Mouse (Mus musculus) limb, embryonic 11.5 days (tissue): ENCODE results near the gene Tecpr2. TPM values are rescaled to one million over a fixed set of nuclear protein-coding genes. Genes with fewer than 3 reads are reported as not detected.
A peak's percentile ranks its signal among the peaks of the same experiment; 100 is the strongest.

ENCODE experiments used
- ATAC-seq: fragments of 200-750 bp; cut with Nextera tagmentation; 2 replicates; pipeline ENCODE4 v1.8.0; 2017; ENCODE audit warnings: low read depth; ENCODE audit not compliant: insufficient number of reproducible peaks, low FRiP score, low TSS enrichment
- DNase-seq: peaks from one replicate; pipeline ENCODE4 v3.0.0-alpha.2; 2015; ENCODE audit warnings: low spot score
- H3K27ac ChIP-seq: fragments of 300-500 bp; sonication (generic); replicated peaks from 2 replicates; pipeline ENCODE4 v1.5.1; 2014; ENCODE audit warnings: low read depth, mild to moderate bottlenecking, low read length
- H3K27me3 ChIP-seq: fragments of 300-500 bp; sonication (generic); 2 replicates; pipeline ENCODE4 v1.6.1; 2014; ENCODE audit warnings: mild to moderate bottlenecking, low read length, mixed read lengths; ENCODE audit not compliant: control insufficient read depth, insufficient read depth
- H3K36me3 ChIP-seq: fragments of 300-500 bp; sonication (generic); 2 replicates; pipeline ENCODE4 v1.6.1; 2014; ENCODE audit warnings: mild to moderate bottlenecking, low read length, moderate library complexity, mixed read lengths; ENCODE audit not compliant: control insufficient read depth, insufficient read depth
- H3K4me1 ChIP-seq: fragments of 300-500 bp; sonication (generic); 2 replicates; pipeline ENCODE4 v1.6.1; 2014; ENCODE audit warnings: low read length, mixed read lengths; ENCODE audit not compliant: control insufficient read depth, insufficient read depth
- H3K4me2 ChIP-seq: fragments of 300-500 bp; sonication (generic); 2 replicates; pipeline ENCODE4 v1.6.1; 2014; ENCODE audit warnings: low read depth, mild to moderate bottlenecking, moderate library complexity; ENCODE audit not compliant: severe bottlenecking
- H3K4me3 ChIP-seq: fragments of 300-500 bp; sonication (generic); 2 replicates; pipeline ENCODE4 v1.5.1; 2014; ENCODE audit warnings: low read depth, low read length
- H3K9ac ChIP-seq: fragments of 300-500 bp; sonication (generic); 2 replicates; pipeline ENCODE4 v1.6.1; 2014; ENCODE audit warnings: mild to moderate bottlenecking, low read length
- H3K9me3 ChIP-seq: fragments of 300-500 bp; sonication (generic); 2 replicates; pipeline ENCODE4 v1.6.1; 2016; ENCODE audit warnings: low read length; ENCODE audit not compliant: control insufficient read depth
- WGBS: fragments of 180-500 bp; shearing (Covaris S2); extraction: QIAGEN DNeasy Blood & Tissue Kit; methylation state at CpG from one replicate; pipeline ENCODE4 v1.1.7; 2014; 5-methylcytosine and 5-hydroxymethylcytosine counted together
- polyA plus RNA-seq: library from polyadenylated mRNA; unstranded; fragments of >200 nt; fragmentation: Nextera tagmentation; extraction: Ambion mirVana; gene quantifications from 2 replicates; pipeline ENCODE4 v1.2.1, GENCODE M21; 2014

Tecpr2 gene
- polyA plus RNA-seq, 1 experiment from 2014 or later: 4.2 TPM

DNA sequence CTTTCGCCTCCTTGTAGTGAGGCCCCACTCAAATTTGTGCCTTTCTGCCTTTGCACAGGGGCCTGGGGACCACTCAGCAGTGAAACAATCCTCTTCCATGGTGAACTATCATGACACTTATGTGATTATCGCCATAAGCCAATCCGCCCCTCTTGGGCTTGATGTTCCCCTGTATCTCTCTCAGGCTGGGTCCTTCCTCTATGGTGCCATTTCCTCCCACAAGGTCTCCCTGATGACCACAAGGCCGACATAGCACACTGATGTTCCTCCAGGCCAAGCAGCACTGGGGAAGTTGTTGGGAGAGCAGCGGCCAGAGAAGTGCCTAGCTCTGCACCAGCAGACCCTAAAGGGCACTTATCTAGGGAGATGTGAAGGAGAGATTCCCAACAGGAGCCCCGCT, 85.7 kb downstream of the Tecpr2 start:
- no peak overlapping the region for H3K9ac ChIP-seq
- H3K4me3 ChIP-seq: no peak overlapping the region
- H3K36me3 ChIP-seq: peaks cover 21% of the 10 kb centered on the region
- no peaks in the 10 kb centered on the region for H3K27me3 ChIP-seq
- H3K4me2 ChIP-seq: no peak overlapping the region
- ATAC-seq (no peak), DNase-seq (no peak)
- H3K4me1 ChIP-seq: 0 out of 2 replicates have a peak, but pooled peaks cover 2% of the 10 kb centered on the region
- no peaks in the 10 kb centered on the region for H3K9me3 ChIP-seq
- no peak overlapping the region for H3K27ac ChIP-seq
- 84% methylated on average over 6 of the region's 6 CpGs for WGBS

DNA sequence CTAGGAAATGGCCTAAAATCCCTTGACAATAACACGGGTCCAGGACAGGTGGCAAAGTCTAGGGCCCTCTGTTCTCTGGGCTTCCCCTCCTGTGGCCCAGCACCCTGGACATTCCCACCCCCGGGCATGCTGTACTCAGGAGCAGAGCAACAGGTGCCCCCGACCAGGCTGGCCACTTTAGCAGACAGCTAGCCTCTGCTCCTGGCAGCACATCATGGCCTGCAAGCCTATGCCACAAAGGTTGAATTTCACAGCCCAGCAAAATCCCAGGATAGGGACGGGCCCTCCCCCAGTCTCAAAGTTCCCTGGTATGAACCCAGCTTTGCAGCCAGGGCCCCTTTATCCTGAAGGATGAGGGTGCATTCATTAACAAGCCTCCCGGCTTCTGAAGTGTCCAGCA, 86.3 kb downstream of the Tecpr2 start:
- Histone ChIP-seq H3K4me1 (0 out of 2 replicates have a peak, but pooled peaks cover 2% of the 10 kb centered on the region), H3K9me3 (no peaks in the 10 kb centered on the region), H3K27ac (no peak overlapping the region), H3K36me3 (peaks cover 21% of the 10 kb centered on the region), H3K4me2 (no peak overlapping the region), H3K9ac (no peak overlapping the region), H3K27me3 (no peaks in the 10 kb centered on the region), H3K4me3 (no peak overlapping the region)
- 90% methylated on average over 5 of the region's 5 CpGs for WGBS
- ATAC-seq (no peak), DNase-seq (no peak)

DNA sequence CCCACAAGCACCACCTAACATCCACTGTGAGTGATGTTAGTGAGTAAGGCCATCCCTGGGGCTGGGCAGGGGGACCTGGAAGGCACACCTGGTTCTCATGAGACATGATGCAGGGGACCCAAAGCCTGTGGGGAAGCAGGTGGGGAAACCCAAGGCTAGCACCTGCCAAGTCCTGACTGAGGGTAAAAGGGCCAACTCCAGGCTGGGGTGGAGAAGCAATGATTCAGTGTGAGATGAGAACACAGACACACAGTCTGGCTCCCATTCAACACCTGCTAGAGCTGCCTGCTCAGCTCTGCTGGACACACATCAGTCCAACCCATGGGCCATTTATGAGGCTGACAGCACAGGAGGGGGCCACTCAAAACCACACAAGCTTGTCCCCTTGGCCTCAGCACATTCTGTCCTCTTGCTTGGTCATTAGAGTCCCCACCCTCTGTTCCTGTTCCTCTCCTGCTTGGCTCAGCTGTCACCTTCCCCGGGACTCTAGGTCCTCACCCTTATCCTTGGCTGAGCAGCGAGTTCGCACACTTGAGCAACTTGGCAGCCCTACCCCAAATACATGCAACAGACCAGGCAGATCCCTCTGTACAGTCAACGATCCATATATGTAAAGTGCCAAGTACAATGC, 86.9 kb downstream of the Tecpr2 start:
- no peaks in the 10 kb centered on the region for H3K9me3 ChIP-seq
- H3K4me1 ChIP-seq: 0 out of 2 replicates have a peak, but pooled peaks cover 2% of the 10 kb centered on the region
- H3K27ac ChIP-seq: no peak overlapping the region
- no peaks in the 10 kb centered on the region for H3K27me3 ChIP-seq
- H3K9ac ChIP-seq: no peak overlapping the region
- H3K4me2 ChIP-seq: no peak overlapping the region
- H3K4me3 ChIP-seq: no peak overlapping the region
- no peak for DNase-seq
- WGBS: 91% methylated on average over 4 of the region's 4 CpGs
- no peak for ATAC-seq
- H3K36me3 ChIP-seq: peaks cover 21% of the 10 kb centered on the region

DNA sequence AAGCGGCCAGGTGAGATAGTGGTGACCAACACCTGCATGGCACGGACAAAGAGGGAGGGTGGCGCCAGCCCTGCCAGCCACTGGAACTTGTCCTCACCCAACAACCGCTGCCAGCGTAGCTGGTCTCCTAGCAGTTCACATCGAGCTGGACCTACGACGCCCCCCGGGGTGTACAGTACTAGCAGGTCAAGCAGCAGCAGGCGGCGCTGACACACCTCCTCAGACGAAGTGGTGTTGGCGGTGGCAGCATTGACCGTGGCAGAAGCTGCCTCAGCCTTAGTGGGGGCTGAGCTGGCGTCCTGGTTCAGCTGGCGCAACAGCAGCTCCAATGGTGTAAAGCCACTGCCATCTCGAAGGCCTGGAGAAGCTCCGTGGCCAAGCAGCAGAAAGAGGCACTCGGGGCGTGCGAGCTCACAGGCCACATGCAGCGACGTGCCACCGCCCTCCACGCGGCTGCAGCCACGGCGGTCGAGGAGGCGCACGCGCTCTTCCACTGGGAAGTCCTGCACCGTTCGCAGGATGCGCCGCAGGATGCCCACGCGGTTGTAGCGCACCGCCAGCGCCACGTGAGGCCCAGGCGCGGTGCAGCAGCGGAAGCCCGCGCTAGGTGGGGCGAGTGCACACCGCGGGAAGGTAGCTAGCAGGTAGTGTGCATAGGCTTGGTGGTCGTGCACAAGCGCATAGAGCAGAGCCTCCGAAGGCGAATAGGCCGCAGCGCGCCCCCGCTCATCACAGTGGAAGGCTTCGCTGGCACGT, 87.7 kb downstream of the Tecpr2 start:
- Histone ChIP-seq H3K4me2 (no peak overlapping the region), H3K27ac (no peak overlapping the region)
- no peak for ATAC-seq

DNA sequence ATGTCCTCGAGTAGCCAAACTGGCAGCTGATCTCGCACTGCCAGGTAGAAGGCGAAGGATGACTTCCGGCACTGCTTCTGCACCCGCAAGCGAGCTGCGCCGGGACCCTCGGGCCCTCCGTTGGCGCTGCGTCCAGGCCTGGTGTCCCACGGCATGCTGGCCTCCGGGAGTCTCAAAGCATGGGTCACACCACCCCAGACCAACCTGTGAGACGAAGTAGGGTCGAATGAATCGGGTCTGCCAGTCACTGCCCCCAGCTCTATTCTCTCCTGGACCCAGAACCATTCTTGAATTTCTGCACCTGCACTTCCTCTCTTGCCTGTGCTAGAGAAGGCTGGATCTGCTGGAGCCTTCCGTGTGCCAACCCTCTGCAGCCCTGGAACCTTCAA, 88.3 kb downstream of the Tecpr2 start:
- Histone ChIP-seq H3K27ac (no peak overlapping the region), H3K27me3 (no peaks in the 10 kb centered on the region), H3K4me3 (no peak overlapping the region), H3K4me1 (0 out of 2 replicates have a peak, but pooled peaks cover 2% of the 10 kb centered on the region), H3K4me2 (peak overlapping the region; percentile 95; the same call in 1 of the 2 replicates), H3K9me3 (no peaks in the 10 kb centered on the region), H3K9ac (no peak overlapping the region), H3K36me3 (peaks cover 21% of the 10 kb centered on the region)
- DNase-seq (no peak), ATAC-seq (no peak)
- 86% methylated on average over 18 of the region's 18 CpGs for WGBS

More for the DNA sequence above, 87.7 kb downstream of the Tecpr2 start:
- H3K9me3 ChIP-seq: no peaks in the 10 kb centered on the region
- 0 out of 2 replicates have a peak, but pooled peaks cover 2% of the 10 kb centered on the region for H3K4me1 ChIP-seq
- no peak overlapping the region for H3K4me3 ChIP-seq
- 88% methylated on average over 60 of the region's 60 CpGs for WGBS
- H3K36me3 ChIP-seq: peaks cover 21% of the 10 kb centered on the region
- H3K27me3 ChIP-seq: no peaks in the 10 kb centered on the region
- DNase-seq: no peak
- no peak overlapping the region for H3K9ac ChIP-seq

DNA sequence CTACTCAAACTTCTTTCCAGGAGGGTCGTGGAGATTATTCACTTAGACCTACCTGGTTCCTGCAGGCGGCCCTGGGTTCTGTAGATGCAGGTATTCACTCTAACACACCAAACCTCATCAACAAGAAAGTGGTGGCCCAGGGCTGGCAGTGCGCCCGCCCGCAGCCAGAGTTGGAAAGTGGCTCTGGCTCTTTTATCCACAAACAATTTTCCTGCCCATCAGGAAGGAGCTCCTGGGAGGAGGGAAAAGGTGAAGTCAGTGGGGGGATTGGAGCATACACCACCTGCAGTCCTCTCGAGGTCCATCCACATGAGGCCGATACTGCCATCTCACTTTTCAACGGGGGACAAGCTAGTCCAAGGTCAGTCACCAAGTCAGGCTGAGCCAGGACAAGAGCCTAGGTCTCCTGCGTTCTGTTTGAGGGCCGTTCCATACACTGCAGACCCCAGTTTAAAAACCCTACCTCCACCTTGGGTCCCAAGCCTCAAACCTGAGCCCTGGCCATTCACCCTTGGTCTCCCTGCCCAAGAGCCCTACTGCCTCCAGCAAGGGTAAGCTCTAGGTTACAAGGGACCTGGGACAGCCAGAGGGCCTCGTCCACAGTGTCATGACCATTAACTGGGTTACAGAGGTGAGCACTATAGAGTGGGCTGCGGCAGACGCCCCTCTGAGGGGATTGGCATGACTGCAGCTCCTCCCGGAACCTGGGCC, 89.0 kb downstream of the Tecpr2 start:
- WGBS: 43% methylated on average over 14 of the region's 14 CpGs
- H3K9ac ChIP-seq: peak overlapping the region; percentile 79
- peak overlapping the region; percentile 95 for H3K4me2 ChIP-seq
- ATAC-seq: no peak
- H3K9me3 ChIP-seq: no peaks in the 10 kb centered on the region
- no peak overlapping the region for H3K27ac ChIP-seq
- 0 out of 2 replicates have a peak, but pooled peaks cover 2% of the 10 kb centered on the region for H3K4me1 ChIP-seq
- no peaks in the 10 kb centered on the region for H3K27me3 ChIP-seq
- peak; percentile 47 for DNase-seq
- H3K4me3 ChIP-seq: peak overlapping the region; percentile 89
- peaks cover 17% of the 10 kb centered on the region for H3K36me3 ChIP-seq

DNA sequence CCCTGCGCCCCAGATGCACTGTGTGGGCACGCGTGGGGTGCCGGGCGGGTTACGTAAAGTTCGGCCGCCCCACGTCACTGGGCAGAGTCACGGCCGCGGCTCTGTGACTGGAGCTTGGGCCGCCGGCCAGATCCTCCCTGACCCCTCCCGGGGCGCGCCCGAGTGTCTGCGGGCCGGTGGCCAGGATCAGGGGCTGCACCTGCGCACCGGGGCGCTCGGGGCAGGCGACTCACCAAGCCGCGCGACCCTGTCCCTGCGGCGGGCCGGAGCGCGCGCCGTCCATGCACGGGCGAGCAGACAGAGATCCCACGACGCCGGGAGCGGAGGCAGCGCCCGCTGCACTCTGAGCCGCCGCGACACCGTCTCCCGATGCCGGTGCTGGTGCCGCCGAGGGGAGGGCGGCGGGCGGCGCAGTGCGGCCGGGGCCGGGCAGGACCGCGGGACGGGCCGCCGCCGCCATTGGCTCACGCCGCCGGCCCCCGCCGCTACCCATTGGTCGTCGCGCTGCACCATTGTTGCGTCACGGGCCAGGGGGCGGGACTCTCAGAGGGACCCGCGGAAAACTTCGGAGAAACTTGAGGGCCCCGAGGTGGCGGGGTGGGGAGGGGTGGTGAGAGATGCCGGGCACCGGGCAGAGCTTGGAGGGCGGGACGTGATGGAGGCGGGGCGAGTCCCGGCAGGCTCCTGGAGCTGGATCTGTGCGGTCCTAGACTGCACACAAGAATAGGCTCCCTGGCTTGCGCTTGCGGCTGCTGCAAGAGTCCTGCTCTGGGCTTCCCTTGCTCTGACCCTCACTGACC, 89.7 kb downstream of the Tecpr2 start, which contains the start of gene Ankrd9:
TSS of gene Ankrd9 (minus strand) at position 434 of the 800 bp plus-strand sequence.
- H3K36me3 ChIP-seq: peaks cover 14% of the 10 kb centered on the region
- no peaks in the 10 kb centered on the region for H3K27me3 ChIP-seq
- 0 out of 2 replicates have a peak within 1 kb of the TSS, but pooled peaks have one; percentile 36 for H3K27ac ChIP-seq
- H3K4me2 ChIP-seq: peak within 1 kb of the TSS; percentile 95
- 0 out of 2 replicates have a peak, but pooled peaks cover 2% of the 10 kb centered on the region for H3K4me1 ChIP-seq
- peak; percentile 93 for ATAC-seq
- peak within 1 kb of the TSS; percentile 89 for H3K4me3 ChIP-seq
- peak; percentile 99 for DNase-seq
- H3K9me3 ChIP-seq: no peaks in the 10 kb centered on the region
- WGBS: under 1% methylated on average over 87 of the region's 90 CpGs
- peak within 1 kb of the TSS; percentile 79 for H3K9ac ChIP-seq
